Mouse (Mus musculus) skeletal muscle tissue, adult 2 months (tissue): ENCODE results near the gene Tssk2.

Experiments
- DNase-seq: peaks from one replicate; pipeline ENCODE4 v3.0.0-alpha.2; 2012; ENCODE audit warnings: low read depth, low spot score

The Tssk2 gene

DNA sequence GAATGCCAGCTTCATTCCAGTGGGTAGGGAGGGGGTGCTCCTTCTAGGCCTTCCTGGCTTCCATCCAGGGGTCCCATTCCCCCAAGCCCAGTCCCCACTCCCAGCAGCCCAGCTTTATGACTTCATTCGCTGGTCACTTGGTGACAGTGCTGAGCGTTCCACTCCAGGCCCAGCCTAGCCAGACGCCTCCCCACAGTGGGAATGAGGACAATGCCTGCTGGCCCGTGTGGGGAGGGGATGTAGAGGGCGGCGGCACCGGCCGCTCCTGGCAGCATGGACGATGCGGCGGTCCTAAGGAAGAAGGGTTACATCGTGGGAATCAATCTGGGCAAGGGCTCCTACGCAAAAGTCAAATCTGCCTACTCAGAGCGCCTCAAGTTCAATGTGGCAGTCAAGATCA is at the start of gene Tssk2, which contains the start of gene Dgcr2:
TSS of gene Tssk2 (plus strand) at position 176 of the 400 bp plus-strand sequence.
TSS of gene Dgcr2 (minus strand) at position 101 of the 400 bp plus-strand sequence.
- no peak for DNase-seq

DNA sequence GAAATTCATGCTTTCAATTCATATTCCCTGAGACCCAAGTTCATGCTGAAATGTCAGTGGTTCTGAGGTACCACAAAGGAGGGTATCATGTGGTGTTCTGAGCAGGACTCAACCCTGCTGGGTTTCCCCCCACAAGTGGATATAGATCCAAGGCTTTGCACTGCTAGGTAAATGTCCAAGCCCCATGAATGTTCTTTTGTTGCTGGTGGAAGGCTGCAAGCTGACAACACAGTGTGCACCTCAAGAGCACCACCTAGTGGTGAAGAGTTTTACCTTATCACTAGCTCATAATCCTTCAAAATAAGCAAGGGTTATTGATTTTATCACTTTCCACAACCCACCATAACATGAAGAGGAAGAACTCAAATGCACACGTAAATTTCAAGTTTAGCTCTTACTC is 49.5 kb upstream of the Tssk2 start:
- DNase-seq, result no peak

DNA sequence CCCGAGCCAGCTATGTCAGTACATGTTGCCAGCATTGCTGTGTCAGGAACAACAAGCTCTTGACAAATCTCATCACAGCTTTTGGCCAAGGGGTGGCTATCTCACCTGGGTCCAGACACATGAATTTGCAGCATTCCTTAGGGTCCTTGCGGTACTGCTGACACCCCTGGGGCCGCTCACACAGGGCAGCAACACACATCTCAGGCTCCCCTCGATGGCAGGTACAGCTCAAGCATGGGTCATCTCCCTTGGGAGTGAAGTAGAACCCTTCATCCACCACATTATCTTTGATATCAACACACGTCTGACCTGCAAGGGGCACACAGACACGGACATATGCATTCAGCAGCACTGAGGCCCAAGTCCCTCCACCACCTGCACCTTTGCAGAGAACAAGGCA is 49.0 kb upstream of the Tssk2 start:
- no peak for DNase-seq

DNA sequence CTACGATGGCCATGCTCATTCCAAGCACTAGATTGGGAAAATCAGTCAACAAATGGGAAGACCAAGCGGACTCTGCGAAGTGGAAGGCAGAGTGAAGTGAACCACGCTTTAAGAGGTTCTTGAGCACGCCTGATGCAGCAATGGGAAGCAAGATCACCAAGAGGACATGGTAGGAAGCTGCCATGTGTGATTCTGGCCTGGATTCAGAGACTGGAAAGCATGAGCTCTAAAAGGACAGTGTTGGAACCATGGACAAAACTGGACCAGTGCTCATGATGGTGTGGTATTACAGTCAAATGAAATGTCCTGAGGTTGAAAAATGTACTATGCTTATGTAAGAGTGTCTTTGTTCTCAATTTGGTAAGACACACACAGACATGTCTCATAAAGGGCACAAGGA is 47.1 kb upstream of the Tssk2 start:
- no peak for DNase-seq

DNA sequence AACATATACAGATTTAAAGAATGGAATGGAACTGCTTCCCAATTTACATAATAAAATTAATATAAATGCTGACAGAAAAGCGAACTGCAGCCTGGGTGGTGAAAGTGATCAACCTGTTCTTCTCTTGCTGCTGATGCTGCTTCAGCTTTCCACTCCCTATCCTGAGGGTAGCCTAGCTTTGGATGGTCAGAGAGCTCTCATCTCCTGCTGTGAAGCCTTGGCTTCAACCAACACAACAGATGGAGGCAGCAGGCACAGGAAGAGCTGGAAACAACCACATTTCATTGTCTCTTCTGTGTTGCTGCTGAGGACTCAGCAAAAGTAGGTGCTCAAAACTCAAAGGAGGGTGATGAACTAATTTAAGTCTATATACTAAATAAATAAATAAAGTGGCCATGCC is 46.6 kb upstream of the Tssk2 start:
- no peak for DNase-seq

GRCm38 (mm10) chr16:17853263-17853662 is 45.2 kb upstream of the Tssk2 start:
- DNase-seq, result no peak

DNA sequence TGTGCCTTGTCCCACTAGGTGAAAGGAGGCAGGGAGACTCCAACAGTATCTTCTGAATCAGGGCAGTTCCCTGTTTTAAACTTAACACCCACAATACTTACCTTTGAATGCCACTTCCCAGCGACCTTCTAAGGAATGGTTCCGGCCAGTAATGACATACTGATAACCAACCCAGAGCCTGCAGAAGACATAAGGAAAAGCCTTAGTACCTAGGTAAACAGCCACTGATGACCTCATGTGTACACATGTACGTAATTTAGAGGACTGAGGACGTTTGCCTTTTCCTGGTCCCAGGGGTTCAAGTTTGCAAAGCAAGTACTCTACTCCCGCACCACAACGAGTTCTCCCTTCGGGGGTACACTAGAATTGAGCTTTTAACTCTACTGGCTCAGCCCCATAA is 41.3 kb upstream of the Tssk2 start:
- DNase-seq, result no peak

DNA sequence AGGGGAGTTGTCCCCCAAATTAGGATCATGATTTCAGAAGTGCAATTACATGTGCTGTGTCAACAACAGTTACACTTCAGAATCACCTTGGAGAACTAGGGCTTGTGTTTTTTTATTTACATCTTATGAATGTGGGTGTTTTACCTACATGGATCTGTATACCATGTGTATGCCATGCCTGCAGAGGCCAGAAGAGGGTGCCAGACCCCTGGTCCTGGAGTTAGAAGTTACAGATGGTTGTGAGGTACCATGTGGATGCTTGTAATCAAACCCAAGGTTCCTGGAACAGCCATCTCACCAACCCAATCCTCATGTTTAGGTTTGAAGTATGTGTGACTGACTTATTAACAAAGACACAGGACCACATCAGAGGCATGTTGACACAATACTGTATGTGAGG is 39.8 kb upstream of the Tssk2 start:
- DNase-seq, result no peak

GRCm38 (mm10) chr16:17865293-17865692 is 33.1 kb upstream of the Tssk2 start:
- no peak for DNase-seq

DNA sequence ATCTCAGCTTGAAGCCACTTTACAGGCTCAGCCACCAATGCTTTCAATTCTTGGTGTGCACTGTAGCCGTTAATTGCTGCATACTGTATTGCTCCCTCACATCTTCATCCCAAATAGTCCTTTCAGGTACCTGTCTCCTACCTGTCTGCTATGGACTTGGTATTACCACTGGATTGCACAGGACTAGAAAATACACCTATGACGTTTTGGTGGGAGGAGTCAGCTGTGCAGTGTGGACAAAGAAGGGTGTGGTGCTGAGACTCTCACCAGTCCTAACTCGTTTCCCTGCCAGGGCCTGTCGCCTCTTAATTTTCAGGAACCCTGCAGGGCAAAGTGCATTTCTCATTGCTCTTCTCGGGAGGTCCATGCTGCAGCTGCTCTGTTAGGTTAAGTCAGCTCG is 32.7 kb upstream of the Tssk2 start:
- DNase-seq, result no peak

DNA sequence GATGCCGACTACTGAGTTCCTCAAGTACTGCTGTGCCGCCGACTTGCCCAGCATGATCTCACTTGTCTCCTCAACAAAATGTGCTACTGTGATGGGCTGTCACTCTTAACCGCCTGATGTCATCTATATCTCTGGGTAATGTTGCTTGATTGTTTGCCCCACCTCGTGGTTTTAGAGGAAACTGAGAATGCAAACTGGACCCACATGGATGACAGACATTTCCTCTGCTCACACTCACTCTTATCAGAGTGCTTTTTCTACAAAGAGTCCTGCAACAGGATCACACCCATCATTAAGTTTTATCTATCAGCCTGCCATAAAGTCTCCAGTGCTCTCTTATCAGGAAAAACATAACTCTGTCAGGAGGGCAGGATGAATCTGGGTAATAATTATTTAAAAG is 27.2 kb upstream of the Tssk2 start:
- no peak for DNase-seq

DNA sequence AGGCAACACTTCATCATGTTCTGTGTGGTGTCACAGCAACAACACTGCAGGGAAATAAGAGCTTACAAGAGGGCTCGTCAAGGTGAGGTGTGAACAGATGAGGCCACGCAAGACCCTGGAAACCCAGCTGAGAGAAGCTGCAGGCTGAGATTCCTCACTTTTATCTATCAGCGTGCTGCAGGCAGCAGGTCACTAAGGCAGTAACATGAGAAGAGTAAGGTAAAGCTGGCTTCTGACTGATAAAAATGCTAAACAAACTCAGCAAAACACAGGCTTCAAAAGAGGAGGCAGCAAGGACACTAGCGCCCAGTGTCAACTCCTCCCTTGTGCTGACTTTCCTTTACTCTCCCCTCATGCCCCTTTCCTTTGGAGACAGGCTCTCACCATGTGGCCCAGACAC is 25.4 kb upstream of the Tssk2 start:
- DNase-seq, result no peak

GRCm38 (mm10) chr16:17875174-17875573 is 23.3 kb upstream of the Tssk2 start:
- peak; percentile 44 for DNase-seq

- no peak for DNase-seq
Measured at GRCm38 (mm10) chr16:17876096-17876495, 22.3 kb upstream of the Tssk2 start.

- no peak for DNase-seq
Measured at GRCm38 (mm10) chr16:17879571-17879970, 18.9 kb upstream of the Tssk2 start.

DNA sequence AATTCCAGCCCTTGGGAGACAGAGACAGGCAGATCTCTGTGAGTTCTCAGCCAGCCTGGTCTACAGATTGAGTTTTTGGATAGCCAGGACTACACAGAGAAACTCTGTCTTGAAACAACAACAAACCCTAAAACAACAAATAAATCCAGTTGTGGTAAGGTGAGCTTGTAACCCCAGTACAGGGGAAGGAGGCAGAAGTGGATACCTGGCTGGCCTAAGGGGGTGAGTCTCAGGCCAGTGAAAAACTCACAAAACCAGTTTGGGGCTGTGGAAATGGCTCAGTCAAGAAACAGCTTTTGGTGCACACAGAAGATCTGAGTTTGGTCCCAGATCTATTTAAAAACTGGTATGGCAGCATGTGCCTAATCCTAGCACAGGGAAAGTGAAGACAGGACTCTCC is 16.2 kb upstream of the Tssk2 start:
- DNase-seq, result no peak

DNA sequence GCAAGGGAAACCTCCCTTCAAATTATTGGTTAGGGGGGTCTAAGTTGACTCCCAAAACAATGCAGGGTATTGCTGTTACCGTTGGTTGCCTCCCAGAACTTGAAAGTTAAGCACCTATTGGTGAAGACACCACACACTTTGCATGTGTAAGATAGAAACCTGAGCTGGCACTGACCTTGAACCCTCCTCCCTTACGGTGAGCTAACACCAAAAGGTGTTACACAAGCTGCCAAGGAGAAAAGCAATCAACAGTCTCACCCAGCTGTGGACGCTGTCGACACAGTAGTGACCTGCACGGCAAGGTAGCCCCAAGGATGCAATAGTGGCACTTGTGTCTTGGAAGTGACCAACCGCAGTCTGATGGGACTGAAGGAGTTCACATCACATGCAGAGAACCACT is 14.3 kb upstream of the Tssk2 start:
- no peak for DNase-seq

DNA sequence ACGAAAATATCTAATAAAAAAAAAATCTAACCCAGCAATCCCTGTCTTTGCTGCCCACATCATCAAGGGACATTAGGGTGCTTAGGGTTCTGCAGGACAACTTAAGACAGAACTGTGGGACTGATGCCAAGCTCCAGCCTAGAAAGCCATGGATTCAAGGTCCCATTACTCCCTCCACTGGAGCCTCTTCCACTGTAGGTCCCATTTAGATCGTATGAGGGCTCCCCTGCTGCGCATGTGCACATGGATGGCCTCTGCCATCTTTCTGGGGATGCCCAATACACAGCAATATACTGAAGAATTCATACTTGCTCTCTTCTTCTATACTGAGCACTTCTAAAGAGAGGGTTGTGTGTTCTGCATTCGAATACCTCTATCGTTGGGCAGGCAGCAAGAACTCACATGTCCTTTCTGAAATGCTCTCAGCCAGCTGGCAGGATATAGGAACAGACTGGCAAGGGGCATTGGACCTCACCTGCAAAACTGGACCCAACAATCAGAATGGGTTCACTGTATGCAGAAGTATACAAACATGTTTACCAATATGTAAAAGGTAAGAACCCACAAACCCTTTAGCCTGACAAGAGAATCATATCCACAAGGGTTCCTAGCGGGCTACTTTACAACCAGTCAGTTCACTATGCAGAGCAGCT is 8.6 kb upstream of the Tssk2 start:
- DNase-seq, result no peak

DNA sequence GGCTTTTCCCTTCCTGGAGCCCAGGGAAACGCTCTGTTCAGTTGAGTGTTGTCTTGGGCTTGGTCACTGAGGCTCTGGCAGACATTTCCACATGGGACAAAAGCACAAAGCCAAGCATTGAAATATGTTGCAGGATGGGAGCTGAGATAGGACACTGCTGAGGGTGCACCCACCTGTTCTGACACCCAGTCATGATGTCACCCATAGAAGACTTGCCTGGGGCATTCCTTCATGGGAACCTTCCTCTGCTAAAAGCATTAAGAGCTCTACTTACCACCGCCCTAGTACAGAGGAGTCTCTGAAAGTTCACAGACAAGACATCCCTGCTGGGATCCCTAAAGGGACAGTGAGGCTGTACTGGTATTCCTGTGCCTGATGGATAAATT is 8.1 kb upstream of the Tssk2 start:
- DNase-seq, result no peak

DNA sequence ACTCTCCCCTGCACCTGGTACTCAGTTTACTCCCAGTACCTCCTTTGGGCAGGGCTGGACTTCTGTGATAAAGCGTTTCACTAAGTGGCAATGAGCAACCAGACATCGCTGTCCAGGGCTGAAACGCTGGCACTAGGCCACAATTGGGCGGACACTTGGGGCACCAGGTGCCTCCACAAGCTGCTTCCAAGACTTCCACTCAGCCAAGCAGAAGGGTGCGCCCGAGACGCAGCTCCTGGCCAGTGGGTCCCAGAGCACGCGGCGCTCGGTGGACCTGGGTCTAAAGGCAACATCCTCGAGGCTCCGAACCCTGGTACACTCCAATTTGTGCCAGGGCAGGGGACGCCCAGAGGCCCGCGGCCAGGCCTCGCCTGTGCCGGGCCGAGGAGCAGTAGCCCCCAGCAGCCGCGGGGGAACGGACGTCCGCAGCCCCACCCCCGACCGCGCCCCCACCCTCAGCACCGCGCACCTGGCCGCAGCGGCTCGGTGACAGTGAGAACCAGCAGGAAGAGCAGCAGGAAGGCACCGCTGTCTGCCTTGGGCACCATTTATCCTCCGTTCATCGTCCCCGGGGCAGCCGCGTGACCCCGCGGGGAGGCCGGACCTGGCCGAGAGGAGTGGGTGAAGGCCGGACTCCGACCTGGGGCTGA is 7.4 kb upstream of the Tssk2 start:
- DNase-seq, result peak; percentile 85

DNA sequence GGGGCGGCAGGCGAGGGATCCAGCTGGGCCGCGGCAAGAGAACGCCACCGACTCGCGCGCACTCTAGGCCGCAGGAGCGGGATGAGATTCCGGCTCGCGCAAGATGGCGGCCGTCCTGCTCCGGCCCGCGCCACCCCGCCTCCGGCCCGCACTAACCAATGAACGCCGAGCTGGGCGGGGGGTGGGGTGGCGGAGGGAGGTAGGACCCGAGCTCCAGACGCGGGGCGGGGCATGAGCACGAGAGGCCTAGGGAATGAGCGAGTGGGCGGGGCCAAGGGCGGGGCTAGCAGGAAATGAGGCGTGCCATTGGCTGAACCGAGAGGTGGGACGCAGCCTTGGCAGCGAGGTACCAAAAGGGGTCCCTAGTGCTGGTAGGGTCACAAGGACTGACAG is 6.9 kb upstream of the Tssk2 start, which contains the start of gene Gm20518:
TSS of gene Gm20518 (minus strand) at position 105 of the 393 bp plus-strand sequence.
- DNase-seq, result peak; percentile 95

DNA sequence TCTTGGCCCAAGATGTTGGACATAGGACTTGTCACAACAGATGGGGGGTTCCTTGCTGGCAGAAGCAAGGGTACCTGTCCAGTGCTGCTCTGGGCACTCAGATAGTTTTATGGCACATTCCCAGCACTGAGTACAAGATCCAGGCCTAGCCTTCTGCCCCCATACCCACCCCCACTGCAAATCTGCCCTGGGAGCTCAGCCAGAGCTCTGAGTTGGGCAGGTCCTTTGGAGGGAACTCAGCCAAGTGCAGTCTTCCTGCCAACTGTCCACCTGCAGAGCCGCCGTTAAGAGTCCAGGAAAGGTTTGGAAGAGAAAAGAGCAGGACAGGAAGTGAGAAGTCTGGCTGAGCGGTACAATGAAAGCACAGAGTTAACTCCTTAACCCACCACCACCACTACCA is 5.8 kb upstream of the Tssk2 start:
- DNase-seq, result no peak

DNA sequence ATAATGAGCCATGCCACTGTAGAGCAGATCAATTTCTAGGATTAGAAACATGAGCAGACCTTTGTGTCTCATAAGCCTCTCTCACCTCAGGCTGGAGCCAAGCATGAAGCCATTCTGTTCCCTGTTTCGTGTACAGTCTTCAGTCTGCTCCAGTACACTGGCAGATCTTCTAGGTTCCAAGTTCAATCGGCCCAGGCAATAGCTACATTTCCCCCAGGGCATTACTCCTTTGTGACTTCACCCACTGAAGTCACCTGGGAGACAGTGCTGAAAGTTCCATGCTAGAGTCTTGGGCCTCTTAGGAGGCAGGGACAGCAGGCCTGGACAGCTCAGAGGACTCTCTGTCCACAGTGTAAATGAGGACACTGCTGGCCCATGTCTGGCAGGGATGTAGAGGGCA is 4.5 kb upstream of the Tssk2 start, which contains the start of gene Tssk1:
TSS of gene Tssk1 (plus strand) at position 301 of the 400 bp plus-strand sequence.
- no peak for DNase-seq
